Mouse (Mus musculus) cortical plate, adult 2 months (tissue): ENCODE data around the gene Gm6614. TPM values are rescaled to one million over a fixed set of nuclear protein-coding genes. Genes with fewer than 3 reads are reported as not detected.

Source experiments
- H3K27ac ChIP-seq: fragments of 200-500 bp; 2 replicates; pipeline ENCODE4 v1.5.1; 2012; ENCODE audit warnings: low read length, control low read depth, inconsistent platforms; ENCODE audit not compliant: insufficient read depth
- H3K4me1 ChIP-seq: fragments of 200-500 bp; 2 replicates; pipeline ENCODE4 v1.6.1; 2011; ENCODE audit warnings: low read length; ENCODE audit not compliant: control insufficient read depth, insufficient read depth
- H3K4me3 ChIP-seq: fragments of 200-500 bp; 2 replicates; pipeline ENCODE4 v1.5.1; 2011; ENCODE audit warnings: mild to moderate bottlenecking, low read length, control low read depth; ENCODE audit not compliant: insufficient read depth
- CTCF ChIP-seq: fragments of 200-500 bp; IDR thresholded peaks from 2 replicates; pipeline ENCODE4 v1.5.1; 2011; ENCODE audit warnings: mild to moderate bottlenecking, control low read depth, low read length; ENCODE audit not compliant: insufficient read depth; ENCODE audit errors: extremely low read depth
- POLR2A ChIP-seq: fragments of 200-500 bp; IDR thresholded peaks from 2 replicates; pipeline ENCODE4 v1.6.1; 2011; ENCODE audit warnings: mild to moderate bottlenecking, low read length, control low read depth; ENCODE audit not compliant: insufficient read depth; ENCODE audit errors: extremely low read depth
- polyA plus RNA-seq: library from polyadenylated mRNA; depleted of rRNA; stranded (reverse); fragments of >200 nt; gene quantifications from 2 replicates; pipeline ENCODE4 v1.2.3, GENCODE M21; 2012; rRNA removed

Gm6614 gene
- polyA plus RNA-seq, 1 experiment: not detected

GRCm38 (mm10) chr6:141961861-141962260 lies 49.4 kb downstream of the Gm6614 start:
- Histone ChIP-seq H3K27ac (no peak overlapping the region), H3K4me1 (no peaks in the 10 kb centered on the region)
- TF ChIP-seq POLR2A (no peak), CTCF (no peak)

GRCm38 (mm10) chr6:141960482-141960881 lies 50.7 kb downstream of the Gm6614 start:
- no peaks in the 10 kb centered on the region for H3K4me1 ChIP-seq
- H3K27ac ChIP-seq: no peak overlapping the region
- H3K4me3 ChIP-seq: no peak overlapping the region
- no peak for TF ChIP-seq CTCF
- no peak for TF ChIP-seq POLR2A

More at GRCm38 (mm10) chr6:141961861-141962260, 49.4 kb downstream of the Gm6614 start:
- no peak overlapping the region for H3K4me3 ChIP-seq

GRCm38 (mm10) chr6:141946862-141947261 lies 64.4 kb downstream of the Gm6614 start, which contains the start of gene Slco1a1:
Gene Slco1a1, minus strand, starts transcription at chr6:141946962.
- no peaks in the 10 kb centered on the region for H3K4me1 ChIP-seq
- no peak within 1 kb of the TSS for H3K4me3 ChIP-seq
- no peak within 1 kb of the TSS for H3K27ac ChIP-seq
- TF ChIP-seq CTCF: no peak
- TF ChIP-seq POLR2A: no peak

- no peak for TF ChIP-seq POLR2A
- TF ChIP-seq CTCF: no peak
- Histone ChIP-seq H3K4me3 (no peak overlapping the region), H3K27ac (no peak overlapping the region), H3K4me1 (no peaks in the 10 kb centered on the region)
Measured at GRCm38 (mm10) chr6:141940451-141940850, 70.8 kb downstream of the Gm6614 start.

Other genes starting within 250 kb of the Gm6614 start
- 0.06 TPM in 1 of 2 replicates, not detected in the other for gene Gm5724, start 237.6 kb downstream of the Gm6614 start, polyA plus RNA-seq
- 49.3 and 56.0 TPM in 2 replicates for gene Slco1a4, start 155.2 kb downstream of the Gm6614 start, polyA plus RNA-seq
- 0.02 TPM in 1 of 2 replicates, not detected in the other for gene Slco1a1, start 64.5 kb downstream of the Gm6614 start, polyA plus RNA-seq
- gene Slco1a6, start 197.1 kb upstream of the Gm6614 start, polyA plus RNA-seq: not detected in 2 replicates